Mouse (Mus musculus) cerebellum, adult 11 months (tissue): Measurements from ENCODE around the gene Pgs1.

Experiments used
- DNase-seq: peaks from one replicate; pipeline ENCODE4 v3.0.0; 2022

Pgs1 gene

GRCm38 (mm10) chr11:117963091-117963793, 22.9 kb upstream of the Pgs1 start:
- peak; percentile 85 for DNase-seq

DNA sequence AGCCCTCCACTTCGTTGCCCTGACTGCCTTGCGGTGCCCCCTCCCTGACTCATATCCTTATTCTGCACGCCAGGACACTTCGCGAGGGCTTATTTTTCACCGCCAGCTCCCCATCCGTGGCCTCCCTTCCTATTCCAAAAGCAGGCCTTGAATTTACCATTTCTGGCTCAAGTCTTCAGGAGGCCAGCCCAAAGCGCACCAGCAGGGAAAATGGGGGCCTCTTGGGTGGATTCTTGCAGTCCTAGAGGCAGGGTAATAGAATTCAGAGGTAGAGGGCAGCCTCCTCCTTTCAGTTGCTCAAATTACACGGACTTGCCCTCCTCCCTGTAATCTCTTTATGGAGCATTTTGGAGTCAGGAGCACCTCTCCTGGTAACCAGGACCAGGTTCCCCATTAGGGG, 22.2 kb upstream of the Pgs1 start:
- no peak for DNase-seq

- no peak for DNase-seq
These were observed 21.8 kb upstream of the Pgs1 start for GRCm38 (mm10) chr11:117964294-117964693.

DNA sequence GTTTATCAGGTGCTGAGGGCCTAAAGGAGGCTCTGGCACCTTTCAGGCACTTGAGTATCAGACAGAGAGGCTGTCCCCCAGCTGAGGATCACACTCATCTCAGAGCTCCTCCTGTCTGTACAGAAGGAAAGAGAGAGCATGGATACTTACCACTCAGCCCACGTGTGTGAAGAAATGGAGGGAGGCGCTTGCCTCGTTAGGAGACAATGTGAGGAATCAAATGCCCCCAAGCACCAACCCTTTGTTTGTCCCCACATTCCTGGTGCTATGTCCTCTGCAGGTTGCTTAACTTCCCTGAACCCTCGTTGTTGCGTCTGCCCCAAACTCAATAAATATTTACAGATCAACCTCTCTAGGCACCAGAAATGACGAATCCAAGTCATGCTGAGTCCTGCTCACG, 21.0 kb upstream of the Pgs1 start:
- no peak for DNase-seq

DNA sequence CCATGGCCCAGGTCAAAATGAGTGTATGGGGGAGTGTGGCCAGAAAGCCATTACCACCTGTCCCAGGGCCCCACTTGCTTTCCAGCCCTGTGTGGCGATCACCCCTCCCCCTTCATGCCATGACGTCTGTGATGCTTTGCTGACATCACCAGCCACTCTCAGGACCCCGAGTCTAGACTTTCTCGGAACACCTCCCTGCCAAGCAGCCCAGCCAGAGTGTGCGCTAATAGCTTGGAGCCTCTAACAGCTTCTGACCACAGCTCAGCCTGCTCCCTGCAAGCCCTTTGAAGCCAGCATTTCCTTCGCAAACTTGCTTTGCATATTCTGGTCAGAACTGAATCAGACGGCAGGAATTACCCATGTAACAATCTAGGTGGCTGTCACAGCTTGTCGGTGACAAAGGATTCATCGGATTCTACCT, 20.5 kb upstream of the Pgs1 start:
- DNase-seq, result no peak

- peak; percentile 55 for DNase-seq
These were observed 19.5 kb upstream of the Pgs1 start for GRCm38 (mm10) chr11:117966506-117967100.

- DNase-seq, result peak; percentile 49
These were observed 18.7 kb upstream of the Pgs1 start for GRCm38 (mm10) chr11:117967249-117968015.

GRCm38 (mm10) chr11:117968016-117968671, 17.9 kb upstream of the Pgs1 start:
- DNase-seq, result no peak

GRCm38 (mm10) chr11:117968716-117969099, 17.4 kb upstream of the Pgs1 start:
- no peak for DNase-seq

DNA sequence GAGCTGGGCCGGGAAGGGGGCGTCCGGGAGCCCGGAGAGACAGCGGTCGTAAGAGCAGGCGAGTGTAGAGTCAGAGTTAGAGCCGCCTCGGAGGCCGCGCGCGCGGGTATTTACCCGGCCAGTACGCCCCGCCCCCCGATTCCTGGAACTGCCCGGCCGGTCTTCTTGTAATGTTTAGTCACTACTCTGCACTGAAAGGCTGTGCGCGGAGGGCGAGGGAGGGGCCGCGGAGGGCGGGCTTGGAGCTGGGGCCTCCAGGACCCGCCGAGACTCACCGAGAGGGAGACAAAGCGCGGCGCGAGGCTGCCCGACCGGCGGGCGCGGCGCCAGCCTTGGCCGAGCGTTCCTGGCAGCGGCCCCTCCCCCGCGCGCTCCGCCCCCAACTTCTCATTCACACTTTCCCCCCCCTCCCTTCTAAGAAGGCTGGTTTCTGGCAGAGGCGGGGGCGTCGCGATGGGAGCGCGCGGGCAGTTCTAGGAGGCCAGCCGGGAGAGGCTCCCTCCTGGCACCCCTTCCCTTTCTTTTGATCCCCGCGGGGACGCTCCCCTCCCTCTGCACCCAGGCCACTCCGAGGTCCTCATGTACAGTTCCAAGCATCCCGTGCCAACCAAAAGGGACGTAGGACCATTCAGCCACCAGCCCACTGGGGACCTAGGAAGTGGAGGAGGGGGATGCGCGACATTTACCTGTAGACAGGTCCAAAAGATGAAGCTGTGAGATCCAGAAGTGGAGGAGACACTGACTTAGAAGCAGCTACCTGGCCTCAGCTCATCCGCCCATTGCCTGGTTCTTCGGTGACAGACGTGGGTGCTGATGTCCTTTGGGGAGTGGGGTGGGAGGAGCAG, 16.8 kb upstream of the Pgs1 start:
- peak; percentile 67 for DNase-seq

DNA sequence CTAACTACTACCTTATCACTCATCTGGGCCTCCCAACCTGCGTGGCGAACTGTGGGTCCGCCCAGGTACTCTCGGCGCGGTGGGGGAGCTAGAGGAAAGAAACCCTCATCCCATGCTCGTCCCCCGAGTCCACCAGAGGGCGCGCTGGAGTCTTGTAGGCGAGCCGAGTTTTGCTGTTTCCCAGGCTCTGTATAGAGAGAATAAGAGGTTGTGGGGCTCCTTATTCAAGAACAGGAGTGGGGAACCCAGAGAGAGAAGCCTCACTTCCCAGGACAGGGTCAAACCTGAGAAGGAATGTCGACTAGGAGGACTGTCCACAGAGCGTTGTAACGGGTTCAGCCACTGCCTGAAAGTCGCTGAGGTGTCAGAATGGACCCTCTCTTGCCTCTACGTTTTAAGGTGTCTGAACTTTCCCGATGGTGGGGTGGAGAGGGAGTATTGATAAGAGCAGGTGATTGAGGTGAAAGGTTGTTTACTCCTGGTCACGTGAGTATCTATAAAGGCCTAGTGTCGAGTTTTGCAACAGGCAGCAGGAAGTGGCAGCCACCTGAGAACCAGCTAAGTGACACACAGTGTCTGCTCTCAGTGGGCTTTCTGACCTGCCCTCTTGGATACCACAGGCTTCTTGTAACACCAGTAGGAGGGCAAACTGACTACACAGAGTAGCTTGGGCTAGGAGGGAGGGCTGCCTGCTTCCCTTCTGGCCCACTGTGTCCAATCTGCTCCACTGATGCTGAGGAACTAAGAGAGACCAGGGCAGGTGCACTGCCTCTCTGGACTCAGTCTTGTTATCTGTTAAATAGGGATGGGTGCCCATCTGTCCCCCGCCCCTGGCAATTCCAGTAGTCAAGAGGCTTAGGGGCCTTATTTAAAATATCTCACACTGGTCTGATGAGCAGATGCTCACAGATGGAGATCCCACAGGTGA, 15.9 kb upstream of the Pgs1 start, which contains the start of gene Socs3:
Socs3 (minus strand) TSS at position 103 of the 928 bp plus-strand sequence.
- DNase-seq, result peak; percentile 87

GRCm38 (mm10) chr11:117971100-117971499, 15.0 kb upstream of the Pgs1 start:
- no peak for DNase-seq

- DNase-seq, result no peak
These were observed 14.3 kb upstream of the Pgs1 start for GRCm38 (mm10) chr11:117971646-117972242.

DNA sequence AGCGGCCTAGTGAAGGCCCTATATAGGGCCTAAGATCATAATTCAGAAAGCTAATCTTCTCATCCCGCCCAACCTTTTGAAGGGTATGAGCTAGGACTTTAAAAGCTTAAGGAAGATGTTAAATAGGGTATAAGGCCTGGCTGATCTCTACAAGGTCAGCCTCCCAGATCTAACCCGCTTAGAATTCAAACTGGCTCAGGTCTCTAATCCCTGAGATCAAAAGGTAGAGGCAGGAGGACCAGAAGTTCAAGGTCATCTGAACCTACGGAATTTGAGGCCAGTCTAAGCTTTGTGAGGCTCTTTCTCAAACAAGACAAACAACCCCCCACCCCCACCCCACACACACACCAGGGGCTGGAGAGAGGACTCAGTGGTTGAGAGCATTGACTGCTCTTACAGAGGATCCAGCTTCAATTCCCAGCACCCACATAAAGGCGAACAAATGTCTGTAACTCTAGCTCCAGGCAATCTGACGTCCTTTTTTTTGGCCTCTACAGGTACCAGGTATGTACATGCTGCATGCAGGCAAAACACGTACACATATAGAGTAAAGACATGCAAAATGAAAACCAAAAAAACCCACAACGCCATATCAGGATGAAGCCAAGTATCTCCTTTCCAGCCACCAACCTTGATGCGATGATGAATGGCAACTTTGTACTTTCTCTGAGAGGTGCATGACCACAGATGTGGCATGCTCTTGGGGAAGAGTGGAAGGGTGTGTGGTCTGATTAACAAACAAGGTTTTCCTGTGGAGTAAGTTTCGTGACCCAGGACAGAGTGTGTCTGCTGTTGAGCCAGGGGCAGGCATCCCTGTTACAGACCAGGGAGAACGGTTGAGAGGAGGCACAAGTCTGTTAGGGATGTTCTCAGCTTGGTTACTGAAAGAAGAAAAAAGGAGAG, 13.2 kb upstream of the Pgs1 start:
- no peak for DNase-seq

- DNase-seq, result no peak
These were observed 12.5 kb upstream of the Pgs1 start for GRCm38 (mm10) chr11:117973569-117973968.

DNA sequence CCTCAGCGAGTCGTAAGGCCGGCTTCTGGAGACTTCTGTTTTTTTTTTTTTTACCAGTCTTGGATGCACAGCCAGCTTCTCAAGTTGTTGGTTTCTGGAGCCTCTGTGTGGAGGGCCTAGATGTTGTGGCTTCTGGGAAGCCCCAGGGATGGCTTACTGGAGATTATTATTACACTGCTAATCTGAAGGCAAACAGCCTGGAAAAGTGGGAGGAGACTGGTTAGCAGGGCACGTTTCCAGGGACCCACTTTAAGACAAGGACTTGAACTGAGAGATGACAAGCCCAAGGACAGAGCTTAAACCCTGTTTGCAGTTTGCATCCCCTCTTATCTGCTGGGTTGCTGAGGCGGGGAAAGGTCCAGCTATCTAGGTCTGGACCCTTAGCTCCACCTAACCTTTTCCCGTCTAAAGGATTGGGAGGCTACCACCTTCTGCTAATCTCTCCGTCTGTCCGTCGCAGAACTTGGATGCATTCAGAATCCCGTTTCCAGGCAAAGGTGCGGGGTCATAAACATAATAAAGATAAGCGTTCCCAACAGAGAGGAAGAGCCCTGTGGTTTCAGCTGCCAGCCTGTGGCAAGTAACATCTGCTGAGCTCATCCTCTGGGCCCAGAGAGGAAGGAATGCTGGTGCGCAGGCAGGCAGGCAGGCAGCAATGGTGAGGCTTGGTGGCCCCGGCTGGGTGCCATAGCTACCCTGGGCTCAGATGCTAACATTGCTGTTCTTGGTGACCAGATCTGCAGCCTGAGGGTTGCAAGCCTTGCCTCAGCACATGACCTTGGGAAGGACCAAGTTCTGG, 11.6 kb upstream of the Pgs1 start:
- no peak for DNase-seq

DNA sequence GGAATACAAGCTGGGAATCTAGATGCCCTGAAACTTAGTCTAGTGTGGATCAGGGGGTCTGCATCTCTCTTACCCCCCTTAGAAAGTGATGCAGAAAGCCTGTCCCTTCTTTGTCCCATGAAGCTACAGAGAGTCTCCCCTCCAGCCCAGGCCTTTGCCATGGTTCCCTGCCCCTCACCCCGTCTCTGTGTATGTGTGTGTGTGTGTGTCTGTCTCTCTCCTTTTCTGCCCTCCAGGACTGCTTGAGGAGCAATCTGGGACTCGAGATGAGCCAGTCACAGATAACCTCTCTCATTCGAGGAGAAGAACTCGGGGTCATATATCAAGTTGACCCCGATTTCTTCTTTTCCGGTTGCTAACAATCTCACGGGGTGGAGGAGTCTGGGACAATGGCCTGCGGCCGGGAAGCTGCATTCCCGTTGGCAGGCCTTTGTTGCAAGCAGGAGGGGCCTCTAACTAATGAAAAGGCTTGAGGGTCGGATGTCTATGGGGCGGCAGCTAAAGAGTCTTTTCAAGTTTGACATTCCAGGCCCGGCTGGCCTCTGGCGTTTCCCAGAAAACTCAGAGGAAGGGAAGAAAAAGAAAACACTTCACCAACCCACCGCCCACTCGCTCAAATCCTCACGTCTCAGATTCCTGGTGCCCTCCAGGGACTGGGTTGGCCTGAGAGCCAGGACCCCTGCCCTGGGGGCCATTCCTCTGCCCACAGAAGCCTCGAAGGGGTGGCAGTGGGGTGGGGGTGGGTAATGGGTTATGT, 10.7 kb upstream of the Pgs1 start:
- no peak for DNase-seq

GRCm38 (mm10) chr11:117976081-117976582, 10.0 kb upstream of the Pgs1 start:
- DNase-seq, result peak; percentile 32
